Mouse (Mus musculus) spleen, postnatal 14 days (tissue): Measurements from ENCODE around the gene Sumo1.
"Not testable (repeated sequence)": the region's sequence is repeated elsewhere in the genome, so short reads cannot be mapped to it uniquely, and the experiment has no call there.

Source experiments
- DNase-seq, 2 experiments: peaks; one replicate each; pipeline ENCODE4 v3.0.0; 2021 to 2022; ENCODE audit warnings: low spot score in 2 of 2

Sumo1 gene

GRCm38 (mm10) chr1:59636349-59636748, 34.3 kb downstream of the Sumo1 start:
- no peak for DNase-seq

DNA sequence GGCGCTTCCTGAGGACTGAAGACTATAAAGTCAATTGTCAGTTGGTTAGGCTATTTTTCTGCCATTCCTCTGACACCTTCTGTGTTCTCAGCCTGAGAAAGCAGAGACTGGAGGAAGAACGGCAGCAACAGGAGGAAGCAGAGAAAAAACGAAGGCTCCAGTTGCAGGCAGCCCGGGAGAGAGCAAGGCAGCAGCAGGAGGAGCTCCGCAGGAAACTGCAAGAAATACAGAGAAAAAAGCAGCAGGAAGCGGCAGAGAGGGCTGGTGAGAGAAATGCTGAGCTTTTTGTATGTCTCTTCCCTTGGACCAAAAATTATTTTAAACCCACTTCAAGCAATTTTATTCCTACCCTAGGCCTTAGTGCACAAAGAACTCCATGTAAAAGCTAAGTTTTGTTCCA, 37.6 kb downstream of the Sumo1 start:
- DNase-seq, result no peak

GRCm38 (mm10) chr1:59631986-59632659, 38.5 kb downstream of the Sumo1 start:
- no peak for DNase-seq

DNA sequence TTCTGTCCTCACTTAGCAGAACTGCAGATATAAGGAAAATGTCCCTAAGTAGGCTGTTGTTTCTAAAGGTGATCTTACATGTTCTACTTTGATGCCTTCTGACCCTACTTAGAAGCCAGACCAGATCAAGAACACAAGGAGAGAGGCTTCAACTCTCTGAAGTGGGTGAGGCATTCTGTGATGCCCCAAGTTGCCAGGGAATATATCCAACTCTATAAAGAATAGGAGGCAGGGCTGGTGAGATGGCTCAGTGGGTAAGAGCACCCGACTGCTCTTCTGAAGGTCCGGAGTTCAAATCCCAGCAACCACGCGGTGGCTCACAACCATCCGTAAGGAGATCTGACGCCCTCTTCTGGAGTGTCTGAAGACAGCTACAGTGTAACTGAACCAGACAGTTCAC, 40.3 kb downstream of the Sumo1 start:
- not testable (repeated sequence) for DNase-seq

- no peak for DNase-seq
Measured at GRCm38 (mm10) chr1:59629194-59629593, 41.4 kb downstream of the Sumo1 start.

DNA sequence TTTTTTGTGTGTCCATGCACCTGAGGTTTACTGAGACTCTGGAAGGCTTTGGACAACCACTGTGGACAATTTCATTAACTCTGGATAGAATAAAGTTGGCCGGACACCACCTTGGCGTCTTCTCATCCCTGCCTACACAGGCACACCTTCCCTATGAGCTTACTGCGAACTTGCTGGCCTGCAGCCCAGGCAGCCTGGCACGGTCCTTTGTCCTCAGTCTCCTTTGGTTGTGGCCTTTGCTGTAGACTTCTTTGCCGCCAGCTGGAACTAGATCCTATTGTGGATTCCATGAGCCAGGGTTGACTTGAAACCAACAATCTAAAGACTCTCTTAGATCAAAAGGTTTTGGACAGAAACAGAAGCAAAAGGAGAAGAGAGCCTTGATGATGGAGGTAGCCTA, 45.2 kb downstream of the Sumo1 start:
- no peak for DNase-seq

DNA sequence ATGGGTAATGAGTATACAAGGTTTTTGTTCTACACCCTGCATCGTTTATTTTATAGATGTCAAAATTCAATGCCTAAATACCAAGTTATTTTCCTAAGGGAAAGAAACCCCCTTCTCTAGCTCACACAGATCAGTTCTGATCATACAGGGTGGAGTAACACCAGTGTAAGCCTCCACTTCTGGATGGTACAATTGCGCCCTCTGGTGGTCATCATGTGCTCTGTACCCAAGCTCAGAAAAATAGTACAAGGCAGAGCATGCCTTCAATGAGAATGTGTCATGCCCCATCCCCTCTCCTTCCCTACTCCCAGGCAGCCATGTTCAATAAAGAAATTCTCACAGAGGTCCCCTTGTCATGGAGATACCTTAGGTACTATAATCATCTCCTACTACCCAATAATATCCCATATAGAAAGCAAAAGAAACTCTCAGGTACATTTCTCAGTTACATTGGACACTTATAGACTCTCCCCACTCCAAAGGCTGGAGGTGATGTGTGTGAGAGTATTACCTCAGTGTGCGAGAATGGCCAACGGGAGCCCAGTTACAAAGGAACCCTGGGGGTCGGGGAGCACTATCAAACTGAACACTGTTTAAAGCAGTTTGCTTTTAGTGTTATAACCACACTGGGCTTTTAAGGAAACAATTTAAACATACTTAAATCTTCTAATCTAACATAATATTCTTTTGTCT, 47.2 kb downstream of the Sumo1 start:
- DNase-seq, result peak in 1 of 2 experiments; percentile 44

DNA sequence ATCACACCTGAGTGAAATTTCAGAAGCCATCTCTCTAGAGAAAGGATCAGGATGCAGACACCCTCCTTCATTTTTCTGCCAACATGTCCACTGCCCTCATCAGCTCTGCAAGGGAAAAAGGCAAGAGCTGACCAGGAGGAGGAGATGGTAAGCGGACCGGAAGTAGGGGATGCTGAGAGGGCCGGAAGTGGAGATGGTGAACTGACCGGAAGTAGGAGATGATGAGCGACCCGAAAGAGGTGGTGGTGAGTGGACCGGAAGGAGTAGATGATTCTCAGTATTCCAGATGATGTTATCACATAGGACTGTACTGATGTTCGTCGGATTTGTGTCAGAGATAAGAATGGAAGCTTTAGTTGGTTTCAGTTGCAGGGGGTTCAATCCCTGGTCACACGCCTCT, 51.4 kb downstream of the Sumo1 start:
- no peak for DNase-seq

GRCm38 (mm10) chr1:59615021-59615420, 55.6 kb downstream of the Sumo1 start:
- no peak for DNase-seq

DNA sequence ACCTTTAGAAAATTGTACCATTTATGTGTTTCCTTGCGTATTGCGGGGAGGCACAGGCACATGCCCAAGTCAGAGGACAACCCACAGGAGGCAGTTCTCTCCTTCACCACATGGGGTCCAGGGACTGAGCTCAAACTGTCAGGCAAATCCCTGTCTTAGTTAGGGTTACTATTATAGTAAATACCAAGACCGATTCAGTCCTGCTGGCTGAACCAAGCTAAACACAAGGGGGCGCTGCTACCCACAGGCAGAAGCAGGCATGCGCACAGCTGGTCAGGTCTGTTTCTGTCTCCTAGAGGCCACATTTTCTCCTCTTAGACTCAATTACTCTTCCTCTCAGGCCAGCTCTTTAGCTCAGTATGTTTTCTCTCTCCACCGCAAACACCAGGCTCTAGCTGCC, 56.8 kb downstream of the Sumo1 start:
- peak; percentile 15 to 49 for DNase-seq

- no peak for DNase-seq
Measured at GRCm38 (mm10) chr1:59610929-59611328, 59.7 kb downstream of the Sumo1 start.

GRCm38 (mm10) chr1:59609896-59610295, 60.7 kb downstream of the Sumo1 start:
- DNase-seq, result no peak

DNA sequence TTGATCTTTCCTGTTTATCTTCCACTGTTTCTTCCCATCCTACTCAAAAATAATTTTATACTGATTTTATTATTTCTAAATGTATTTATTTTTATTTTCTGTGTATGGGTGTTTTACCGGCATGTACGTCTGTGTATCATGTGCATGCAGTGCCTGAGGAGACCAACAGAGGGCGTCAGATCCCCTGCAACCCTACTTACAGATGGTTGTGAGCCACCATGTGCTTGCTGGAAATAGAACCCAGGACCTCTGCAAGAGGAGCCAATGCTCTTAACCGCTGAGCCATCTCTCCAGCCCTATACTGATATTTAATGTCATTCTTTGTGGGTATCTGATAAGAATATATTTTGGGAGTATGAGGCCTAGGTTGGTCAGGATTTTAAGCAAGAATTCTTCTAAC, 61.2 kb downstream of the Sumo1 start:
- DNase-seq, result no peak

DNA sequence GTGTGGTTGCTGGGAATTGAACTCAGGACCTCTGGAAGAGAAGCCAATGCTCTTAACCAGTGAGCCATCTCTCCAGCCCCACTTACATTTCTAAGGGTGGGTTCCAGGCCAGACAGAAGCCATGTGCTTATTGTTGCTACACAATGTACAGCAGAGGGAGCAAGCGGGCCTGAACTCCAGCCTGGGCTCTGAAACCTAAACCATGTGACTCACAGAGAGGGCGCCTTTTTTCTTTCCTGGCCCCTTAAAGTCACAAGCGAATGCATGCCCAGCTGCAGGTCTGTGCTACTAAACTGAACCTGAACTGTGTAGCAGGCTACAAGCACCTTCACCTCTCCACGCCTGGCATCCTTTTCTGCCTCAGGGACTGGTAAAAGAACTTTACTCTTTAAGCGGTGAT, 61.7 kb downstream of the Sumo1 start:
- no peak for DNase-seq

- no peak for DNase-seq
Measured at GRCm38 (mm10) chr1:59608125-59608762, 62.4 kb downstream of the Sumo1 start.

DNA sequence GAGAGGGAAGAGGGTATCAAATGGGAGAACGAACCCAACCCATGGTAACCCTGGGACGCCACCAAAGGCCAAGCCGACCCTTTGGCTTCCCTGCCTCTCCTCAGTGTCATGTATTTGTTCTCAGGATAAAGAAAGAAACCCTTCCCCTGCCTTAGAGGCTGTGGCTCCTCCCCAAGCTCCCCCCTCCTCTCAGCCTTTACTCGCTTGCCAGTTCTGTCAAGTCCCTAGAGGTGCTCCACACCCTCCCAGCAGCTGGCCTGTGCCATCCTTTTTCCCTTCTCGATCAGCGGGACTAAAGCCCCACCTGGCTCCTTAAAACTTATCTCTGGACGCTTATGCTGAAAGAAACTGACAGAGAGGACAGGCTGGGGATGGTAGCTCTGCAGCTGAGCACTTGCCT, 63.6 kb downstream of the Sumo1 start:
- DNase-seq, result no peak

GRCm38 (mm10) chr1:59606479-59606878, 64.2 kb downstream of the Sumo1 start:
- no peak for DNase-seq

DNA sequence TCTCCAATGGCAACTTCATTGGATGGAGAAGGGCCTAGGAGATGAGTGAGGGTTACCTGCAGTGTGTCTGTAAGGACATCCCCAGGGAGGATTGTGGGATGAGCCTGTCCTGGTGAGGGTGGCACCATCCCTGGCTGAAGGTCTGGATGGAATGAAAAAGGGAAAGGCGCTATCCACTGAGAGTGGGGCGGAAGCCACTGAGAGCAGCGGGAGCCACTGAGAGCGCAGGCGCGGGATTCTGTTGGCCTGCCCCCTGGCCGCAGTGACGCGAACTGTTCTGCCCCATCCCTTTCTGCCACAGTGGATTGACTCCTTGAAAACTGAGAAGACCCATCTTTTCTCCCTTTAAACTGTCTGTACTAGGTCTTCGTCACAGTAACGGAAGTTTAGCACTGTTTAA, 66.7 kb downstream of the Sumo1 start:
- DNase-seq, result no peak

GRCm38 (mm10) chr1:59603417-59603712, 67.3 kb downstream of the Sumo1 start:
- DNase-seq, result no peak

DNA sequence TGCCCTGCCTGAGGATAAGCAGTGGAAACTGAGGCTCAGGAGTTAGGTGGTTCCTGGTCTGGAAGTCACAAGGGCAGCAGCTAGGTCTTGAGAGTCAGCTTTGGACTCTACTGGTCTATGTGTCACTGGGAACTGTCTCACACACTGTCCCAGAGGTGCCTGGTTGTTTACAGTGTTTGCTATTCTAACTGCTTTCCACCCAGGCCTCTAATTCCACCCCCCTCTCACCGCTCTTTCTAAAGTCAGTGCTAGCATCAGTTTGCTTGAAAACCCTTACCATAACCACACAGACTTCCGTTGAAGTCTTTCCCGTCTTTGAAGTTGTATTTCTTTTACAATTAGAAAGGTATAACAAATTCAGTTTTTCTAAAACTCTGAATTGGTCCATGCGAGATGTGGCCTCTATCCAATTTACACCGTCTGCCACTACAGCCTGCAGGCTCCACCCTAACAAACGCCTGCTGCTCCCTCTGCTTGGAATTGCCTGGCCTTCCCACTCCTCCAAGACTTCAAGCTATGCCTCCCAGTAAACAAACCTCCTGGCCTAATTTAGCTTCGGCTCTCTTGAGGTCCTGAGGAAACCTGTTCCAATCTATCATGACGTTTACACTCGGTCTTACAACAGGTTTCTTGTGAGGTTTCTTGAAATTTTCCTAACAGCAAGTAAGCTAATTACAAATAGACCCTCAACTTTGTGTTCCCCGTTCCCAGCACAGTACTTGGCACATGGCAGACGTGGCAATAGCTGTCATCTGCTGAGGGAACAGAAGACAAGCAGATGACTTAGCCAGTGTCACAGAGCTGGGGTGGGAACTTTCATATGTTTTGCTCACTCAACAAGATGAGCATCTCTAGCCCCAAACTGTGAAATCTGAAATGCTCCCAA, 67.9 kb downstream of the Sumo1 start:
- DNase-seq, result no peak

DNA sequence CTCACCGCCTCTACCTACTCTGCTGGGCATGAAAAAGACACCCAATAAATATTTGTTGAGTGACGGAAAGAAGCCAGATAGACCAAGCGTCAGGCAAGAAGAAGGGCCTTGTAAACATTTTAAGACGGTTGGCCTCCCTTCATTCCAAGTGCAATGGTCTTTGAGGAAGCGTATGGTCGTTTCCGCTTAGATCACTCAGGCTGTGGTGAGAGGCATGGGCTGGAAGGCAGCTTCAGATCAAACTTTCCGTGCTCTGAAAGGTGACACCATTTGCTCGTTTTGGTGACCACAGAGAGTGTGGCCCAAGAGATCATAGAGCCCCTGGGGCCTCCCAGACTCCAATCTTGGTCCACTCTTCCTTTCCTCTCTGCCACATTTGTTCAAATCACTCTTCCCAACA, 75.0 kb downstream of the Sumo1 start:
- DNase-seq, result no peak

DNA sequence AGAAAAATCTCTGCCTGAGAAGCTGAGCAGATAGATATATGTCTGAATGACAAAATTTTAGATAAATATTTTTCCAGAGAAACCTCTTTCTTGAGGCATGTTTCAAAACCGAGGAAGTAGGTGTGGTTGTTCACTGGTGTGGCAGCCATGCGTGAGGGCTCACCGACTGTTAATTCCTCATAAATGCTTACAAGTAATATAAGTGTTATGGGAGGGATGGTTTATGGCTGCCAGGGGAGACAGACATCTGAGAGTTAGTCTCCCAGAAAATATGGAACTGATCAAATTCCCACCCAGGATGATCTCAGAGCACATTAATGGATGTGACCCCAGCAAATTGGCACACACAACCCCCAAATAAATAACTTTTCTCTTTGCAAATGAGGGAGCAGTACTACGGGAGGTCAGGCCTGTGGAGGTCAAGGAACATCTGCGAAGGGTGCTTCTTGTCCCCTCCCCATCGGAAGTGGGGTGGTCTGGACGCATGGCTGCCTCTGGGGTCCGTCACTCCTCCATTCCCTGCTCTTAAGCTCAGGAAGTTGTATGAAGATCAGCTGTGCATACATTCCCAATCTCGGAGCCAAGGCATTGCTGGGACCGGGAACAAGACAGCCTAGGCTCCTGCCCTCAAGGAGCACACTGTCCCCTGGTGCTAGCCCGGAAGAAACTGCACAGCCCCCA, 75.9 kb downstream of the Sumo1 start:
- DNase-seq, result no peak
